Mouse (Mus musculus) G1E (cell line): ENCODE data around the gene Car4.

ENCODE experiments used
- CTCF ChIP-seq: IDR thresholded peaks from 2 replicates; pipeline ENCODE4 v1.5.1; 2012; ENCODE audit warnings: low read depth, low read length, inconsistent platforms, mixed read lengths
- GATA1 ChIP-seq: IDR thresholded peaks from 2 replicates; pipeline ENCODE4 v1.6.1; 2012; ENCODE audit warnings: borderline replicate concordance, low read length, inconsistent platforms, mixed read lengths
- POLR2AphosphoS5 ChIP-seq: IDR thresholded peaks from 2 replicates; pipeline ENCODE4 v1.6.1; 2012; ENCODE audit warnings: low read depth, low read length, inconsistent platforms; ENCODE audit not compliant: insufficient replicate concordance
- TAL1 ChIP-seq: conservative IDR thresholded peaks from 2 replicates; pipeline ENCODE4 v1.6.1; 2012; ENCODE audit warnings: low read depth, low read length, inconsistent platforms, mixed read lengths

DNA sequence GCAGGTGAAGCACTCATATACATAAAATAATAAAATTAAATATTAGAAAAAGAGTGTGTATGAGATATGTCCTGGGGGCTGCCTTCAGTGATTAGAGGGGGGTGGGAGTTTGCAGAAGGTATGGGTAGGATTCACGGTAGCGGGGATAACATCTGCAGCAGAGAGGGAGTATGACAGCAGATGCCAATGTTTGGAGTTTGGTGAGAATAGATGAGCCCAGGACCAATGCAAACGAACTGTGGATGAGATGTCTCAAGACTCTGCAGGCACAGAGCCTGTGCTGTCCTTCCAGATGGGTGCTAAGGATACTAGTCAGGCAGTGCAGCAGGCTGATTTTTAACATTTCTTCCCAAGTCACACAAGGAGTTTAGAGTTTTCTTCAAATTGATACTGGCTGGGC, 19.1 kb downstream of the Car4 start:
- no peak for TF ChIP-seq CTCF
- no peak for TF ChIP-seq GATA1
- TF ChIP-seq TAL1, result no peak
- TF ChIP-seq POLR2AphosphoS5, result no peak
